Mouse (Mus musculus) stomach, postnatal 0 days (tissue): Measurements from ENCODE around the gene Grap2. TPM values are rescaled to one million over a fixed set of nuclear protein-coding genes. Genes with fewer than 3 reads are reported as not detected.

Experiments used
- ATAC-seq: fragments of 200-750 bp; cut with Nextera tagmentation; 2 replicates; pipeline ENCODE4 v1.8.0; 2017; ENCODE audit not compliant: low FRiP score, low TSS enrichment
- DNase-seq: peaks from one replicate; pipeline ENCODE4 v3.0.0-alpha.2; 2016; ENCODE audit warnings: low spot score
- H3K27ac ChIP-seq: fragments of 300-500 bp; sonication (generic); replicated peaks from 2 replicates; pipeline ENCODE4 v1.5.1; 2014; ENCODE audit warnings: mild to moderate bottlenecking, control low read depth
- H3K27me3 ChIP-seq: fragments of 300-500 bp; sonication (generic); 2 replicates; pipeline ENCODE4 v1.6.1; 2014; ENCODE audit warnings: low read length; ENCODE audit not compliant: control insufficient read depth, insufficient read depth
- H3K36me3 ChIP-seq: fragments of 300-500 bp; sonication (generic); 2 replicates; pipeline ENCODE4 v1.6.1; 2014; ENCODE audit warnings: low read length, mixed read lengths; ENCODE audit not compliant: control insufficient read depth, insufficient read depth
- H3K4me1 ChIP-seq: fragments of 300-500 bp; sonication (generic); replicated peaks from 2 replicates; pipeline ENCODE4 v1.6.1; 2014; ENCODE audit warnings: antibody characterized with exemption; ENCODE audit not compliant: control insufficient read depth, insufficient read depth
- H3K4me2 ChIP-seq: fragments of 300-500 bp; sonication (generic); replicated peaks from 2 replicates; pipeline ENCODE4 v1.6.1; 2014; ENCODE audit warnings: low read depth, mild to moderate bottlenecking, control low read depth, moderate library complexity
- H3K4me3 ChIP-seq: fragments of 300-500 bp; sonication (generic); 2 replicates; pipeline ENCODE4 v1.5.1; 2014; ENCODE audit warnings: low read depth, low read length, control low read depth
- H3K9ac ChIP-seq: fragments of 300-500 bp; sonication (generic); 2 replicates; pipeline ENCODE4 v1.6.1; 2014; ENCODE audit warnings: mild to moderate bottlenecking, low read length, control low read depth, mixed read lengths
- H3K9me3 ChIP-seq: fragments of 300-500 bp; sonication (generic); 2 replicates; pipeline ENCODE4 v1.6.1; 2016; ENCODE audit warnings: low read length; ENCODE audit not compliant: control insufficient read depth
- CTCF ChIP-seq: IDR thresholded peaks from 2 replicates; pipeline ENCODE4 v1.5.1; 2016; ENCODE audit warnings: antibody characterized with exemption, low read depth, mild to moderate bottlenecking, moderate library complexity
- EP300 ChIP-seq: optimal IDR thresholded peaks from 2 replicates; pipeline ENCODE3; 2016; ENCODE audit warnings: antibody characterized with exemption
- WGBS: fragments of 180-500 bp; shearing (Covaris S2); extraction: QIAGEN DNeasy Blood & Tissue Kit; methylation state at CpG from one replicate; pipeline ENCODE4 v1.1.7; 2014; 5-methylcytosine and 5-hydroxymethylcytosine counted together
- polyA plus RNA-seq: library from polyadenylated mRNA; unstranded; fragments of >200 nt; fragmentation: Nextera tagmentation; extraction: Ambion mirVana; gene quantifications from 2 replicates; pipeline ENCODE4 v1.2.1, GENCODE M21; 2015

Grap2 gene
- polyA plus RNA-seq, 1 experiment from 2014 or later, result 0.15 TPM

GRCm38 (mm10) chr15:80614500-80615289, 42.3 kb downstream of the Grap2 start:
- Histone ChIP-seq H3K4me1 (no peaks in the 10 kb centered on the region), H3K9ac (no peak overlapping the region), H3K27me3 (no peaks in the 10 kb centered on the region), H3K27ac (no peak overlapping the region), H3K9me3 (no peaks in the 10 kb centered on the region), H3K4me3 (no peak overlapping the region), H3K36me3 (no peaks in the 10 kb centered on the region), H3K4me2 (no peak overlapping the region)
- TF ChIP-seq CTCF (no peak), EP300 (no peak)
- DNase-seq, result no peak
- no peak for ATAC-seq
- 61% methylated on average over 17 of the region's 18 CpGs for WGBS

GRCm38 (mm10) chr15:80615290-80615570, 42.8 kb downstream of the Grap2 start:
- Histone ChIP-seq H3K4me1 (no peaks in the 10 kb centered on the region), H3K27me3 (no peaks in the 10 kb centered on the region), H3K4me2 (no peak overlapping the region), H3K4me3 (no peak overlapping the region), H3K27ac (no peak overlapping the region), H3K9ac (no peak overlapping the region), H3K36me3 (no peaks in the 10 kb centered on the region), H3K9me3 (no peaks in the 10 kb centered on the region)
- DNase-seq (no peak), ATAC-seq (no peak)
- 17% methylated on average over 2 of the region's 2 CpGs for WGBS
- TF ChIP-seq EP300 (no peak), CTCF (no peak)

GRCm38 (mm10) chr15:80615636-80616383, 43.4 kb downstream of the Grap2 start:
- TF ChIP-seq EP300 (no peak), CTCF (no peak)
- ATAC-seq (no peak), DNase-seq (no peak)
- Histone ChIP-seq H3K9me3 (no peaks in the 10 kb centered on the region), H3K27ac (no peak overlapping the region), H3K4me3 (no peak overlapping the region), H3K4me1 (no peaks in the 10 kb centered on the region), H3K4me2 (no peak overlapping the region), H3K9ac (no peak overlapping the region), H3K36me3 (no peaks in the 10 kb centered on the region), H3K27me3 (no peaks in the 10 kb centered on the region)
- WGBS, result 12% methylated on average over 17 of the region's 17 CpGs

- Histone ChIP-seq H3K4me2 (no peak overlapping the region), H3K36me3 (no peaks in the 10 kb centered on the region), H3K4me1 (no peaks in the 10 kb centered on the region), H3K9me3 (no peaks in the 10 kb centered on the region), H3K27me3 (no peaks in the 10 kb centered on the region), H3K9ac (no peak overlapping the region), H3K4me3 (no peak overlapping the region), H3K27ac (no peak overlapping the region)
- peak; percentile 67 for TF ChIP-seq CTCF
- TF ChIP-seq EP300, result no peak
- DNase-seq (no peak), ATAC-seq (no peak)
- WGBS, result 39% methylated on average over 2 of the region's 2 CpGs
Measured at GRCm38 (mm10) chr15:80617839-80618238, 45.4 kb downstream of the Grap2 start.

- no peak for DNase-seq
- no peak for ATAC-seq
- Histone ChIP-seq H3K27ac (no peak overlapping the region), H3K9me3 (no peaks in the 10 kb centered on the region), H3K4me1 (no peaks in the 10 kb centered on the region), H3K36me3 (no peaks in the 10 kb centered on the region), H3K4me3 (no peak overlapping the region), H3K27me3 (no peaks in the 10 kb centered on the region), H3K9ac (no peak overlapping the region), H3K4me2 (no peak overlapping the region)
- WGBS, result 67% methylated on average over 5 of the region's 5 CpGs
- no peak for TF ChIP-seq CTCF
- TF ChIP-seq EP300, result no peak
Measured at GRCm38 (mm10) chr15:80619166-80619565, 46.8 kb downstream of the Grap2 start.

- Histone ChIP-seq H3K36me3 (no peaks in the 10 kb centered on the region), H3K4me1 (no peaks in the 10 kb centered on the region), H3K4me3 (no peak overlapping the region), H3K9ac (no peak overlapping the region), H3K4me2 (no peak overlapping the region), H3K27ac (no peak overlapping the region), H3K27me3 (no peaks in the 10 kb centered on the region), H3K9me3 (no peaks in the 10 kb centered on the region)
- 82% methylated on average over 4 of the region's 4 CpGs for WGBS
- no peak for TF ChIP-seq EP300
- DNase-seq, result no peak
- ATAC-seq, result no peak
Measured at GRCm38 (mm10) chr15:80619786-80620185, 47.4 kb downstream of the Grap2 start.
